ENCODE assay signal across 8 mouse cellular contexts in genomic region chr6:17696321-17696734, GRCm38 (mm10). TPM values are rescaled to one million over a fixed set of nuclear protein-coding genes. Genes with fewer than 3 reads are reported as not detected.
DNase-seq lines count a peak whose midpoint lies in the region; ATAC-seq and TF ChIP-seq lines count a peak whose summit lies in the region.

No protein-coding gene starts in this region.

- no peaks in the 10 kb centered on the region for H3K4me1 ChIP-seq in kidney, postnatal 0 days (replicated peaks; ENCODE audit: insufficient read depth, low read length)
- peaks cover 23% of the 10 kb centered on the region for H3K4me1 ChIP-seq in liver, embryonic 13.5 days (replicated peaks)

- DNase-seq in urinary bladder, postnatal 25 days (ENCODE audit: low spot score), result peak; percentile 42
- DNase-seq in urinary bladder, postnatal 10 days (ENCODE audit: low spot score), result no peak
- peak; percentile 34 for DNase-seq in cerebellum, adult 9-11 months
- DNase-seq in frontal cortex, postnatal 10 days (ENCODE audit: low spot score in 2 of 2), result peak; percentile 52 to 53
- peak; percentile 81 for DNase-seq in kidney, postnatal 0 days (ENCODE audit: low spot score)
- no peak for DNase-seq in liver, embryonic 13.5 days
- DNase-seq in ovary, postnatal 36 days (ENCODE audit: low spot score), result peak; percentile 26
- peak; percentile 38 to 68 for DNase-seq in urinary bladder, postnatal 4 days (ENCODE audit: low spot score in 2 of 2)

- no peak overlapping the region for H3K4me2 ChIP-seq in kidney, postnatal 0 days (ENCODE audit: low read length)
- peak overlapping the region; percentile 32 for H3K4me2 ChIP-seq in liver, embryonic 13.5 days

- no peaks in the 10 kb centered on the region for H3K9me3 ChIP-seq in kidney, postnatal 0 days (replicated peaks; ENCODE audit: low read length)
- no peaks in the 10 kb centered on the region for H3K9me3 ChIP-seq in liver, embryonic 13.5 days (replicated peaks)

- ATAC-seq in kidney, postnatal 0 days (replicated peaks; ENCODE audit: low FRiP score, low read depth), result no peak
- ATAC-seq in liver, embryonic 13.5 days (ENCODE audit: low read depth), result no peak

- no peaks in the 10 kb centered on the region for H3K27me3 ChIP-seq in kidney, postnatal 0 days (ENCODE audit: insufficient read depth, low read length)
- H3K27me3 ChIP-seq in liver, embryonic 13.5 days, result no peaks in the 10 kb centered on the region

- no peak overlapping the region for H3K9ac ChIP-seq in kidney, postnatal 0 days (ENCODE audit: low read depth, low read length)
- H3K9ac ChIP-seq in liver, embryonic 13.5 days, result no peak overlapping the region

- 55% methylated on average over 5 of the region's 5 CpGs for WGBS in kidney, postnatal 0 days
- 59% methylated on average over 5 of the region's 5 CpGs for WGBS in liver, embryonic 13.5 days (ENCODE audit: insufficient replicate concordance)

- TF ChIP-seq CTCF in kidney, postnatal 0 days (IDR thresholded peaks at IDR 0.05; ENCODE audit: low read depth), result peak; percentile 77

- H3K36me3 ChIP-seq in kidney, postnatal 0 days (ENCODE audit: insufficient read depth, low read length), result no peaks in the 10 kb centered on the region
- peaks cover 11% of the 10 kb centered on the region; the same call in 1 of the 2 replicates for H3K36me3 ChIP-seq in liver, embryonic 13.5 days

- H3K27ac ChIP-seq in kidney, postnatal 0 days, result no peak overlapping the region
- no peak overlapping the region for H3K27ac ChIP-seq in liver, embryonic 13.5 days

- no peak overlapping the region for H3K4me3 ChIP-seq in kidney, postnatal 0 days (replicated peaks; ENCODE audit: low read depth, low read length)
- no peak overlapping the region for H3K4me3 ChIP-seq in liver, embryonic 13.5 days (replicated peaks)

RNA-seq across cellular contexts. Expression of gene St7, which starts 3.6 kb away (rescaled TPM):
- 18.4 and 19.4 TPM in 2 replicates for polyA plus RNA-seq in kidney, postnatal 0 days (2015; fragmentation: Nextera tagmentation; extraction: Ambion mirVana)
- polyA plus RNA-seq in liver, embryonic 13.5 days (2015; fragmentation: Nextera tagmentation; extraction: Ambion mirVana), result 11.0 and 11.8 TPM in 2 replicates

Comparison
In these comparisons a context has a peak if more than half of its experiments do, and no peak if none do; other contexts are left out.
1. DNase-seq: peak in urinary bladder, postnatal 25 days (single experiment), cerebellum, adult 9-11 months (single experiment), frontal cortex, postnatal 10 days (2 of 2), kidney, postnatal 0 days (single experiment), ovary, postnatal 36 days (single experiment) and urinary bladder, postnatal 4 days (2 of 2); none in urinary bladder, postnatal 10 days (single experiment) and liver, embryonic 13.5 days (single experiment).